Mouse (Mus musculus): ENCODE measurements at regions not wholly inside any gene's neighbourhood (a gene's known extent, or its start where the extent isn't known, plus 50 kb on each side); places are given as distances from the start of the nearest gene placed in this dataset.

DNA sequence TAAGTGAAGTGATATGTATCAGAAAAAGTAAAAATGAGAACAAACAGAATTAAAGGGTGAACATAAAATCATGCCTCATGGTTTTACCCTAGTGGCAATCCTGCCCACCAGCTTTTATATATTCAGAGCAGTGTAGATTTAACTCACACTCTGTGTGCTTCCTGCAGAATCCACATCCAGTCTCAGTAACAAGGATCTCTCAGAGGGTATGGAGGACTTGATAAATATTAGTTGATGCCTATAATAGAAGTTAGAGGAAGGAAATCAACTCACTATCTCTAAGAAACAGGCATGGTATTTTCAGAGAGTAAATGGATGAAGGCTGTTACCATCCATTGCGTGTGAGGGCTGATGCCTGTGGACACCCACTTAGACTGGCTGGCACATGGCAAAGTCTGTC, 492.5 kb upstream of the Nr5a2 start:
- no peak for DNase-seq (ENCODE audit: low spot score)
- no peak for TF ChIP-seq CTCF (IDR thresholded peaks at IDR 0.05)
- no peak overlapping the region for H3K9ac ChIP-seq (replicated peaks; ENCODE audit: low read length, poor library complexity, severe bottlenecking)
- H3K4me3 ChIP-seq (ENCODE audit: low read depth, low read length) = no peak overlapping the region
- WGBS = 60% methylated on average over 1 of the region's 1 CpGs
- H3K4me1 ChIP-seq (ENCODE audit: insufficient read depth, low read length) = no peaks in the 10 kb centered on the region
- no peak overlapping the region for H3K27ac ChIP-seq (ENCODE audit: low read depth, low read length)
- ATAC-seq (ENCODE audit: low FRiP score) = no peak
- H3K36me3 ChIP-seq (ENCODE audit: insufficient read depth, low read length) = no peaks in the 10 kb centered on the region
- H3K9me3 ChIP-seq (ENCODE audit: low read length) = no peaks in the 10 kb centered on the region
- H3K4me2 ChIP-seq (ENCODE audit: low read depth, low read length, poor library complexity, severe bottlenecking) = no peak overlapping the region
- no peaks in the 10 kb centered on the region for H3K27me3 ChIP-seq (ENCODE audit: insufficient read depth, low read length)

DNA sequence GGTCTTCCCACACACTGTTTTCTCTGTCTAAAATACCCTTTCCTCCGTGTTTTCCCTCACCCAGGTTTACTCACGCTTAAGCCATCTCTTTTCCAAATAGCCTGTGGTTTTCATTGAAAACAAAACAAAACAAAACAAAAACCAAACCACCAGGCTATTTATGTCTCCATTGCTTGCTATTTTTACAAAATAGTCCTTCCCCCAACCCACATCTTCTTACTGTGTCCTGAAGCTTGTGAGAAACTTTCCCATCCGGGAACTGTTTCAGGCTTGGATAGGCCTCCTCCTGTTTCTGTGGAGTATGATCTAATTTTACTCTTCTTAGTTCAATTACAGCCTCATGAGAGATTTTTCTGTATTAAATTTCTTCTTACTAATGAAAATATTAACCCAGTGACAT, 486.2 kb upstream of the Nr5a2 start:
- TF ChIP-seq CTCF (IDR thresholded peaks at IDR 0.05) = no peak
- ATAC-seq (ENCODE audit: low FRiP score) (no peak), DNase-seq (ENCODE audit: low spot score) (no peak)
- no peak overlapping the region for H3K9ac ChIP-seq (replicated peaks; ENCODE audit: low read length, poor library complexity, severe bottlenecking)
- no peak overlapping the region for H3K27ac ChIP-seq (ENCODE audit: low read depth, low read length)
- H3K27me3 ChIP-seq (ENCODE audit: insufficient read depth, low read length) = no peaks in the 10 kb centered on the region
- no peak overlapping the region for H3K4me2 ChIP-seq (ENCODE audit: low read depth, low read length, poor library complexity, severe bottlenecking)
- no peaks in the 10 kb centered on the region for H3K4me1 ChIP-seq (ENCODE audit: insufficient read depth, low read length)
- H3K36me3 ChIP-seq (ENCODE audit: insufficient read depth, low read length) = no peaks in the 10 kb centered on the region
- 52% methylated on average over 3 of the region's 3 CpGs for WGBS
- H3K9me3 ChIP-seq (ENCODE audit: low read length) = no peaks in the 10 kb centered on the region
- H3K4me3 ChIP-seq (ENCODE audit: low read depth, low read length) = no peak overlapping the region

DNA sequence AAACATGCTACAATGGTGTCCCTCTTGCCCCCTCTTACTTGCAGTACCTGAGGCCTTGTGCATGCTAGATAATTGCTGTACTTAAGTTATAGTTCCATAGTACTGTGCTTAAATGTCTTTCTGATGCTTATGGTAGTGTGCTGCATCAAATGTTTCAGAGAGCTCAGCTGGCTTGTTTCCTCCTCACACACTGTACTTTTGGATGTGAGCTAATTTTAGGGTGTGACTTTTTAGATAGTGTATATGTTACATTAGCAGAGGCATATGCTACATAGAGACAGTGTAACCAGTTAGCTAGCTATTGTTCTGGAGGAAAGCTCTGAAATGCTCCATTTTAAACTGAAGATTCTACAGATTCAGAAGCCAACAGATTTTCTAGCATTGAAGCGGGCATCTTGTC, 467.9 kb upstream of the Nr5a2 start:
- no peak for TF ChIP-seq CTCF (IDR thresholded peaks at IDR 0.05)
- no peak for ATAC-seq (ENCODE audit: low FRiP score)
- H3K4me1 ChIP-seq (ENCODE audit: insufficient read depth, low read length) = no peaks in the 10 kb centered on the region

DNA sequence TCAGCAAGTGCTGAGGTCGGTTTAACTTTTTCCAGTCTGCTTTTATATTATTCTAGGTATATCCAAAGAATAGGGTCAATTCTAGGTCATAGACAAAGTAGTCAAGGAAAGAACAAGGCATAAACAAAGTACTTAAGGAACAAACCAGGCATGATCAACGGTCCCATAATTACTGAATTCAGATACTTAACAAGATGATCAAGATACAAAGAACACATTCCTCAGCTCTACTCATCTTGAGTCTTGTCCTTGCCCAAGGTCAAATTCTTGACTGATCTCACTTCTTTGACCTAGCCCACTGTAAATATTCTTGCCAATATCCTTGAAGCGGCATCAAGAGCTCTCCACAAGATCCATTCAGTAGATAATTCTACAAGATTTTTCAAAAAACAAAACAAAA, 458.1 kb upstream of the Nr5a2 start:
- no peak for ATAC-seq (ENCODE audit: low FRiP score)

More for the DNA sequence above, 467.9 kb upstream of the Nr5a2 start:
- Histone ChIP-seq H3K27ac (ENCODE audit: low read depth, low read length) (no peak overlapping the region), H3K4me3 (ENCODE audit: low read depth, low read length) (no peak overlapping the region), H3K4me2 (ENCODE audit: low read depth, low read length, poor library complexity, severe bottlenecking) (no peak overlapping the region), H3K36me3 (ENCODE audit: insufficient read depth, low read length) (no peaks in the 10 kb centered on the region), H3K9me3 (ENCODE audit: low read length) (no peaks in the 10 kb centered on the region), H3K27me3 (ENCODE audit: insufficient read depth, low read length) (no peaks in the 10 kb centered on the region), H3K9ac (replicated peaks; ENCODE audit: low read length, poor library complexity, severe bottlenecking) (no peak overlapping the region)
- DNase-seq (ENCODE audit: low spot score) = no peak
- WGBS = 100% methylated on average over 1 of the region's 1 CpGs

DNA sequence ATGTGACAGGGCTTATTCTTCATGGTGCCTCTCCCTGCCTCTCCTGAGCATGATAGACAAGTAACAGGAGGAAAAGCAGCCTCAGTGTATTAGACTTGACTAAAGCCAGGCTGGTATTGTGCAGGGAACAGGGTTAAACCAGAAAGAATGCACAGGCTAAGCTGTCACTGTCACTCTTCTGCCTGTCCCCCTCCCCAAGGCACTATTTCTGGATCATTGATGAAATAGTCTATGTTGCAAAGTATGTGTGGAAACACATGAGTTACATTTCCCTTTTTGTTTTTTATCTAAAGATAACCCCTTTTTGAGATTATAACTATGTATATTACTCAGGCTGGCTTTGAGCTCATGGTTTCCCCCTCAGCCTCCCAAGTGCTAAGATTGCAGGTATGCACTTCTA, 436.5 kb upstream of the Nr5a2 start:
- Histone ChIP-seq H3K4me1 (ENCODE audit: insufficient read depth, low read length) (no peaks in the 10 kb centered on the region), H3K4me3 (ENCODE audit: low read depth, low read length) (no peak overlapping the region), H3K36me3 (ENCODE audit: insufficient read depth, low read length) (no peaks in the 10 kb centered on the region), H3K27ac (ENCODE audit: low read depth, low read length) (no peak overlapping the region), H3K9ac (replicated peaks; ENCODE audit: low read length, poor library complexity, severe bottlenecking) (no peak overlapping the region), H3K9me3 (ENCODE audit: low read length) (no peaks in the 10 kb centered on the region), H3K4me2 (ENCODE audit: low read depth, low read length, poor library complexity, severe bottlenecking) (no peak overlapping the region), H3K27me3 (ENCODE audit: insufficient read depth, low read length) (no peaks in the 10 kb centered on the region)
- ATAC-seq (ENCODE audit: low FRiP score) = no peak
- DNase-seq (ENCODE audit: low spot score) = no peak
- no peak for TF ChIP-seq CTCF (IDR thresholded peaks at IDR 0.05)

More for the DNA sequence above, 458.1 kb upstream of the Nr5a2 start:
- Histone ChIP-seq H3K27ac (ENCODE audit: low read depth, low read length) (no peak overlapping the region), H3K27me3 (ENCODE audit: insufficient read depth, low read length) (no peaks in the 10 kb centered on the region), H3K9ac (replicated peaks; ENCODE audit: low read length, poor library complexity, severe bottlenecking) (no peak overlapping the region), H3K9me3 (ENCODE audit: low read length) (no peaks in the 10 kb centered on the region), H3K4me3 (ENCODE audit: low read depth, low read length) (no peak overlapping the region), H3K36me3 (ENCODE audit: insufficient read depth, low read length) (no peaks in the 10 kb centered on the region), H3K4me1 (ENCODE audit: insufficient read depth, low read length) (no peaks in the 10 kb centered on the region), H3K4me2 (ENCODE audit: low read depth, low read length, poor library complexity, severe bottlenecking) (no peak overlapping the region)
- TF ChIP-seq CTCF (IDR thresholded peaks at IDR 0.05) = no peak
- no peak for DNase-seq (ENCODE audit: low spot score)
- 88% methylated on average over 3 of the region's 3 CpGs for WGBS

DNA sequence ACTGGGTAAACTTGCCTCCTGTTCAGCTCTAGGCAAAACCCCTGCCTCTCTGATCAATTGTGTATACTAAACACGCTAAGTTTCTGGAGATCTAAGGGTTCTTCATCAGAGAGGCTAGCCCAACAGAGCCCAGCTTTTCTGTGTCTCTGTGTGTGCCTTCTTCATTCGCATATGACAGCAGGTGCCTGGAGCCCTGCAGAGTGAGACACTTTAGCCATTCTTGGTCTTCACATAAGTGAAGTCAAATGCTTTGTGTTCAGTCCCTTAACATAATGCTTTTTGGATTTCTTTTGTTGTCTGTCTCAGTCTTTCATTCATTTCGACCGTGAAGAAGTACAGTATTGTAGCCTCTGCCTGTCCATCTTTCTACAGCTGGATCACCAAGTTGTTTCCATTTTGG, 427.3 kb upstream of the Nr5a2 start:
- Histone ChIP-seq H3K9me3 (ENCODE audit: low read length) (no peaks in the 10 kb centered on the region), H3K27ac (ENCODE audit: low read depth, low read length) (no peak overlapping the region), H3K4me1 (ENCODE audit: insufficient read depth, low read length) (no peaks in the 10 kb centered on the region), H3K27me3 (ENCODE audit: insufficient read depth, low read length) (no peaks in the 10 kb centered on the region), H3K4me3 (ENCODE audit: low read depth, low read length) (no peak overlapping the region), H3K4me2 (ENCODE audit: low read depth, low read length, poor library complexity, severe bottlenecking) (no peak overlapping the region), H3K9ac (replicated peaks; ENCODE audit: low read length, poor library complexity, severe bottlenecking) (no peak overlapping the region), H3K36me3 (ENCODE audit: insufficient read depth, low read length) (no peaks in the 10 kb centered on the region)
- WGBS = 41% methylated on average over 4 of the region's 4 CpGs
- no peak for DNase-seq (ENCODE audit: low spot score)
- no peak for TF ChIP-seq CTCF (IDR thresholded peaks at IDR 0.05)
- ATAC-seq (ENCODE audit: low FRiP score) = no peak
